Mouse (Mus musculus): ENCODE results near the gene Cryga. TPM values are rescaled to one million over a fixed set of nuclear protein-coding genes. Genes with fewer than 3 reads are reported as not detected.

Gene Cryga
- not detected in 2 replicates for polyA plus RNA-seq (2015; fragmentation: Nextera tagmentation; extraction: Ambion mirVana)

GRCm38 (mm10) chr1:65103273-65103672 lies at the start of gene Cryga:
Gene Cryga (minus strand): TSS chr1:65103373.
- no peak within 1 kb of the TSS for H3K27ac ChIP-seq
- no peak within 1 kb of the TSS for H3K4me3 ChIP-seq (replicated peaks)
- H3K36me3 ChIP-seq, result no peaks in the 10 kb centered on the region
- 92% methylated on average over 11 of the region's 11 CpGs for WGBS
- H3K4me1 ChIP-seq, result no peaks in the 10 kb centered on the region
- no peaks in the 10 kb centered on the region for H3K27me3 ChIP-seq
- ATAC-seq (replicated peaks; ENCODE audit: low FRiP score), result no peak
- H3K9ac ChIP-seq, result no peak within 1 kb of the TSS
- H3K4me2 ChIP-seq, result no peak within 1 kb of the TSS
- H3K9me3 ChIP-seq (replicated peaks), result no peaks in the 10 kb centered on the region

DNA sequence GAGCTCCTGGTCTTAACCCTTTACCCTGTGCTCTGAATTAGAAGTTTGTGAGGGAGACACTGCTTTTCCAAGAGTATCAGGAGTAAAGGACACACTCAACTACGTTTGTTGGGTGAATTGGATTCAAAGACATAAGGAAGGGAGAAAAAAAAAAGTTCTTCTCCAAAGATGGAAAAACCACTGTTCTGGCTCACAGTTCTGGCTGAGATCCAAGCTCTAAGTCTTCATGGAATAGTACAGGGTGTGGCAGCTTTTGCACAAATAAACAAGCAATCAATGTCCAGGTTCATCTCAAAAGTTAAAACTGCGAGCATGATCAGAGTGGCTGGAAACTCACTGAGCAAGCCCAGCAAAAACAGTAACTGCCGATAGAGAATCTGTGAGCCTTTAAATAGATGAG lies 44.8 kb upstream of the Cryga start:
- Histone ChIP-seq H3K9ac (no peak overlapping the region), H3K27ac (no peak overlapping the region), H3K9me3 (replicated peaks) (no peaks in the 10 kb centered on the region), H3K36me3 (no peaks in the 10 kb centered on the region), H3K4me3 (replicated peaks) (no peak overlapping the region), H3K4me2 (no peak overlapping the region), H3K4me1 (no peaks in the 10 kb centered on the region), H3K27me3 (no peaks in the 10 kb centered on the region)
- 76% methylated on average over 3 of the region's 3 CpGs for WGBS
- no peak for ATAC-seq (replicated peaks; ENCODE audit: low FRiP score)

DNA sequence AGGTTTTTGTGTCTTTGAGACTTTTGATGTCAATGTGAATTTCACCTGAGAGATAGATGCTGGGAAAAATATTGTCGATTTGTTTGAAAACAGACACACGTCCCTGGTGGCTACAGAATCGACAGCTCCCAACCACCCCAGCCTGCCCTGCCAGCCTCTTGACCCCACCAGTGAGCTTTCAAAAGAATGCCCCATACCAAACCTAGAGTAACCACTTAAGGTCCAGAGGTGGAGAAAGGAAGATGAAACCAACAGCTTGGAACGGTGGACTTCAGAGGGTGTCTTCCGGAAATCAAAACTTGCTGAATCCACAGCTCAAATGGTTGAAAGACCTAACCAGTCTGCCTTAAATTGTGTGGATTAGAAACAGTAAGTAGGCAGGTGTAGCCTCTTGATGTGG lies 44.2 kb upstream of the Cryga start:
- H3K9me3 ChIP-seq (replicated peaks), result no peaks in the 10 kb centered on the region
- no peak overlapping the region for H3K27ac ChIP-seq
- ATAC-seq (replicated peaks; ENCODE audit: low FRiP score), result no peak
- no peak overlapping the region for H3K4me2 ChIP-seq
- H3K4me1 ChIP-seq, result no peaks in the 10 kb centered on the region
- no peak overlapping the region for H3K9ac ChIP-seq
- no peak overlapping the region for H3K4me3 ChIP-seq (replicated peaks)
- H3K36me3 ChIP-seq, result no peaks in the 10 kb centered on the region
- no peaks in the 10 kb centered on the region for H3K27me3 ChIP-seq
- WGBS, result 87% methylated on average over 5 of the region's 5 CpGs

DNA sequence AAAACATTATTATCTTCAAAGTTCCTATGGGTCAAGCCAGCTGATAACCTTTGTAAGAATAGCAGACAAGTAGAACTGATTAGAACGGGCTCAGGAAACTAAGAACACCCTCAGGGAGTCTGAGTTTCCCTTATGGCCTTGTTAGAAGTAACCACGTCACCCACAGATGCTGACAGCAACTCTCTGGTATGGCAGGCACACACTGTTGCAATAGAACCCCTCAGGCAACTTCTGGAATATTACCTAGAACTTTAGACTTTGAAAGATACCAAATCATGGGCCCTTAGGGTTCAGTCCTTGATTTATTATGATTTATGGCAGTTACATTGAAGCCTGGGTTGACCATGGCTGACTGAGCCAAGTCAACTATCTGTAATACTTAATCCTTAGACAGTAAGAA lies 43.4 kb upstream of the Cryga start:
- H3K4me1 ChIP-seq, result no peaks in the 10 kb centered on the region
- H3K9me3 ChIP-seq (replicated peaks), result no peaks in the 10 kb centered on the region
- no peaks in the 10 kb centered on the region for H3K27me3 ChIP-seq
- H3K4me2 ChIP-seq, result no peak overlapping the region
- no peaks in the 10 kb centered on the region for H3K36me3 ChIP-seq
- ATAC-seq (replicated peaks; ENCODE audit: low FRiP score), result no peak
- H3K27ac ChIP-seq, result no peak overlapping the region
- no peak overlapping the region for H3K9ac ChIP-seq
- 57% methylated on average over 2 of the region's 2 CpGs for WGBS
- H3K4me3 ChIP-seq (replicated peaks), result no peak overlapping the region

DNA sequence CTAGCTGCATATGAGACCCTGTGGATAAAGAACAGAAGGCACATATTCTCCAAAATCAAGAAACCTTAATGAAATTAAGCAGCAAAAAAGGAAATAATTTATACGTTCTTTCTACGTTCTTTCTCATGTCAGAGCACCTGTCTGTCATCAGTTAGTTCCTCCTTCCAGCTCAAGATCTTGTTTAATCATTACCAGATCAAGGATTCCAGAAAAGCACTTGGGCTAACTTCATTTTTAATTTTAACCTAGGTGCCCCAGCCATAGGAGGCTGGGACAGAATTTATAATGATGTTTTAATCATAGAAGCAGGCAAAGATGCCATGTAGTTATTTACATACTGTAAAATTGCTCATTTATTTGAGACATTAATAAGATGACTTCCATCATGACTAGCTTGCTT lies 41.6 kb upstream of the Cryga start:
- Histone ChIP-seq H3K27me3 (no peaks in the 10 kb centered on the region), H3K4me2 (no peak overlapping the region), H3K27ac (no peak overlapping the region), H3K9me3 (replicated peaks) (no peaks in the 10 kb centered on the region), H3K4me1 (no peaks in the 10 kb centered on the region), H3K9ac (no peak overlapping the region), H3K36me3 (no peaks in the 10 kb centered on the region), H3K4me3 (replicated peaks) (no peak overlapping the region)
- 73% methylated on average over 2 of the region's 2 CpGs for WGBS
- ATAC-seq (replicated peaks; ENCODE audit: low FRiP score), result no peak

GRCm38 (mm10) chr1:65137560-65137959 lies 34.4 kb upstream of the Cryga start:
- no peak overlapping the region for H3K4me2 ChIP-seq
- no peaks in the 10 kb centered on the region for H3K4me1 ChIP-seq
- WGBS, result 68% methylated on average over 6 of the region's 6 CpGs
- H3K9me3 ChIP-seq (replicated peaks), result no peaks in the 10 kb centered on the region
- H3K4me3 ChIP-seq (replicated peaks), result no peak overlapping the region
- H3K27ac ChIP-seq, result no peak overlapping the region
- no peak for ATAC-seq (replicated peaks; ENCODE audit: low FRiP score)
- no peaks in the 10 kb centered on the region for H3K27me3 ChIP-seq
- no peaks in the 10 kb centered on the region for H3K36me3 ChIP-seq
- H3K9ac ChIP-seq, result no peak overlapping the region

DNA sequence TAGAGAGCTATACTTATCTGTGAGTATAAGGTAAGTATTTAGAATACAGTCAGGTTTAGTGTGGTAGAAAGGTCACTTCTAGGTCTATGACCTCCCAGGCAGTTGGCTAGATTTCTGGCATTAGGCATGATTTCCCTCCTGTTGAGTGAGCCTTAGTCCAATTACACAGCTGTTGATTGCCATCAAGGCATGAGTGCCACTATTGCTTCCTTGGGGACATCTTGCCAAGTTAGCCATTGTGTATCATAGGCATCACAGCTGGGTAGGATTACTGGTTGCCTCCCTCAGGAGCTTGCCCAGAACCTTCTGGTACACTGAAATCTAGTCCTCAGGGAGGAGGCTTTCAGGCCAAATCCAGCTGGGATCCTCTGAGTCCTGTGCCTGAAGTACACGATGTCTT lies 29.7 kb upstream of the Cryga start:
- no peaks in the 10 kb centered on the region for H3K4me1 ChIP-seq
- H3K9ac ChIP-seq, result no peak overlapping the region
- no peak for ATAC-seq (replicated peaks; ENCODE audit: low FRiP score)

DNA sequence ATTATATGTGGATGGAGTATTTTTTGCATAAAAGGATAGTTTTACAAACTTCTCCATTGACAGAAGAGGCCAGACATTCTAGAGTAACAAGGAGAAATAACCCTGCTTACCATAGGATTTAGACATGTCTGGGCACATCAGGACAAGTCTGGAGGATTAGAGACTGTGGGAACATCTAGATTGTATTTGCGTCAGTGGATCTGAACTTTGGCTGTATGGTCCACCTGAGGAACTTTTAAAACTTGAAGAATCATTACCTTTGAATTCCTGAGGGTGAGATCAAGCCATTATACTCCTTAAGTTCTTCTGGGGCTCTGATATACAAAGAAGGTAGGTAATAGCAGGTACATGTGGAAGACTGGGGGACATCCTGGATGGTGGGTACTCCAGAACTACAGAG lies 28.5 kb upstream of the Cryga start:
- Histone ChIP-seq H3K4me2 (no peak overlapping the region), H3K9me3 (replicated peaks) (no peaks in the 10 kb centered on the region), H3K27ac (no peak overlapping the region), H3K36me3 (no peaks in the 10 kb centered on the region), H3K4me1 (no peaks in the 10 kb centered on the region), H3K27me3 (no peaks in the 10 kb centered on the region), H3K9ac (no peak overlapping the region), H3K4me3 (replicated peaks) (no peak overlapping the region)
- ATAC-seq (replicated peaks; ENCODE audit: low FRiP score), result no peak
- WGBS, result 92% methylated on average over 1 of the region's 1 CpGs

More for the DNA sequence above, 29.7 kb upstream of the Cryga start:
- H3K9me3 ChIP-seq (replicated peaks), result no peaks in the 10 kb centered on the region
- H3K27ac ChIP-seq, result no peak overlapping the region
- no peak overlapping the region for H3K4me3 ChIP-seq (replicated peaks)
- 88% methylated on average over 1 of the region's 1 CpGs for WGBS
- H3K27me3 ChIP-seq, result no peaks in the 10 kb centered on the region
- H3K4me2 ChIP-seq, result no peak overlapping the region
- H3K36me3 ChIP-seq, result no peaks in the 10 kb centered on the region

GRCm38 (mm10) chr1:65130226-65130625 lies 27.1 kb upstream of the Cryga start:
- Histone ChIP-seq H3K27me3 (no peaks in the 10 kb centered on the region), H3K9me3 (replicated peaks) (no peaks in the 10 kb centered on the region), H3K4me2 (no peak overlapping the region), H3K36me3 (no peaks in the 10 kb centered on the region), H3K27ac (peak overlapping the region; percentile 56), H3K4me3 (replicated peaks) (no peak overlapping the region), H3K9ac (no peak overlapping the region), H3K4me1 (no peaks in the 10 kb centered on the region)
- WGBS, result 68% methylated on average over 3 of the region's 3 CpGs
- peak; percentile 82 for ATAC-seq (replicated peaks; ENCODE audit: low FRiP score)

DNA sequence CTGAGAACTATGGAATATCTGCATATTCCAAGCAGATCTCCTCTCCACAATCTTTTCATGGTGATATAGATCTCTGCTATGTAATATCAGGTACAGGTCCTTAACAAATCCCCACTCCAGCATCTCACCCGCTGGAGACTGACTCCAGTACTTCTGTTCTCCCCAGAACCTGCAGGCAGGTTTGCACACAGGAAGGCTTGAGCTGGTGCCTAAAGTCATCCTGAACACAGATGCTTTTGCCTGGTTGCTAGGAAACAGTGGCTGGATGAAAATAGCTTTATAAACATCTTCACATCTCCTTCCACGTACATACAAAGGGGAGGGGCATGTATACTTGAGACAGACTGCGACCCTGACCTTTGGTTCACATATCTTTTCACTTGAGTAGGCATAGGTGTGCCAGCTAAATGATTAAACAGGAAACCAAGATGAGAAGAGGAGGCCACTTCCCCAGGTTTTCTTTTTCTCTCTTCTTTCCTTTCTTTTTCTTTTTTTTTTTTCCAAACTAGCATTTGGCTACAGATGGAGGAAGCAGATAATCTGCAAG lies 26.5 kb upstream of the Cryga start:
- H3K4me1 ChIP-seq, result no peaks in the 10 kb centered on the region
- WGBS, result 61% methylated on average over 3 of the region's 3 CpGs
- H3K9ac ChIP-seq, result no peak overlapping the region
- peak overlapping the region; percentile 56; the same call in 1 of the 2 replicates for H3K27ac ChIP-seq
- no peaks in the 10 kb centered on the region for H3K36me3 ChIP-seq
- ATAC-seq (replicated peaks; ENCODE audit: low FRiP score), result no peak
- H3K27me3 ChIP-seq, result no peaks in the 10 kb centered on the region
- H3K9me3 ChIP-seq (replicated peaks), result no peaks in the 10 kb centered on the region
- H3K4me3 ChIP-seq (replicated peaks), result no peak overlapping the region
- no peak overlapping the region for H3K4me2 ChIP-seq

DNA sequence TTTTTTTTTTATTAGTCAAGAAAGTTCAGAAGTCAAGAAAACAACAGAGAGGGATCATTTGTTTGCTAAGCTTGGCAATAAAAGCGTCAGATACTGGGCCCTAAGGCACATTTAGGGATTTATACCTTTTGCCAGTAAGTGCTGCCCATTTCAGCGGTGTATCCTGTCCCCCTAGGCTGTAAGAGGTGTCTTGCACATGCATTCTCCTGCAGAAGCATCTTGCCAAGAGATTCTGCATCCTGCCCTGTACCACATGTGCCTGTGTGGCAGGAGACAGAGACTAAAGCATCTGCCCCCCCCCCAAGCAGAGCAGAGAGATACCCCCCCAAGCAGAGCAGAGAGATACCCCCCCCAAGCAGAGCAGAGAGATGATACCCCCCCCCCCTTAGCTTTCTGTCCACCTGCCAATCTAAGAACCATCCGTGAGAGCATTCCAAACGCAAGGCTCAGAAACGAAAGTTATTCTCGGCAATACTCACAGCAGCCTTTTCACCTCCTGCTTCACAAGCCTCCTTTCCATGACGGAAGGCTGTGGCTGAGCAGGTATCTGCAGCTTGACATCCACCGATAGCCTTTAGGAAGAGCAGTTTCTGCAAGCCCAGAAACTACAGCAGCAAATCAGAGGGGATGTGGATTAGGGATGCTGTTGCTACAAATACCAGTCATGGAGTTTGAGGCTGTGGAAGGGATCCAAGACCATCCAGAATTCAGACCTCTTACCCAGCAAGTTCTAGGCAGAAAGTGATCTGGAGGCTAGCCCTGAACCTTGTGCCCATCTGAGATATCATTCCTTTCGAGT lies 19.6 kb upstream of the Cryga start, which contains the start of gene D630023F18Rik:
Gene D630023F18Rik (minus strand): TSS at position 641 of the 799 bp plus-strand sequence.
- Histone ChIP-seq H3K27ac (no peak within 1 kb of the TSS), H3K4me2 (peak within 1 kb of the TSS; percentile 48), H3K4me1 (peaks cover 6% of the 10 kb centered on the region; the same call in 1 of the 2 replicates), H3K27me3 (no peaks in the 10 kb centered on the region), H3K4me3 (replicated peaks) (peak within 1 kb of the TSS; percentile 25), H3K36me3 (no peaks in the 10 kb centered on the region), H3K9ac (no peak within 1 kb of the TSS), H3K9me3 (replicated peaks) (no peaks in the 10 kb centered on the region)
- ATAC-seq (replicated peaks; ENCODE audit: low FRiP score), result no peak
- WGBS, result 27% methylated on average over 9 of the region's 9 CpGs

DNA sequence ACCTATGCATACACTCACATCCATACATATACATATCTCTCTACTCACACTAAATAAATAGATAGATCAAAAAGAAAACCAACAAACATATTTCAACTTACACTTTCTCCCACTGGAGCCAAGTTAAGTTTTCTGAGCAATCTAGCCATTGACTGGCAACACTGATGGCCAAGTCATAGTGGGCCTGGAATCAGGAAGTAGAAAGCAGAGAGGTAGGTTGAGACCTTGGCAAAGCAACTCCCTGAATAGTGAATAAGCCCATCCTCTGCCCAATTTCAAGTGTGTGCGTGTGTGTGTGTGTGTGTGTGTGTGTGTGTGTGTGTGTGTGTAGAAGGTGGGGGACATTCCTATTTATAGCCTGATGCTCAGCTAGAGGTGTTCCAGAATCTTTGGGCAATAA lies 16.3 kb upstream of the Cryga start, which contains the start of gene Gm28845:
Gene Gm28845 (minus strand): TSS at position 121 of the 400 bp plus-strand sequence.
- Histone ChIP-seq H3K4me2 (no peak within 1 kb of the TSS), H3K4me3 (replicated peaks) (no peak within 1 kb of the TSS), H3K36me3 (no peaks in the 10 kb centered on the region), H3K27ac (no peak within 1 kb of the TSS), H3K27me3 (no peaks in the 10 kb centered on the region), H3K9ac (no peak within 1 kb of the TSS), H3K9me3 (replicated peaks) (no peaks in the 10 kb centered on the region), H3K4me1 (peaks cover 6% of the 10 kb centered on the region; the same call in 1 of the 2 replicates)
- WGBS, result 87% methylated on average over 1 of the region's 1 CpGs
- ATAC-seq (replicated peaks; ENCODE audit: low FRiP score), result no peak
